ENCODE assay signal across 26 mouse cellular contexts in the genomic region with DNA sequence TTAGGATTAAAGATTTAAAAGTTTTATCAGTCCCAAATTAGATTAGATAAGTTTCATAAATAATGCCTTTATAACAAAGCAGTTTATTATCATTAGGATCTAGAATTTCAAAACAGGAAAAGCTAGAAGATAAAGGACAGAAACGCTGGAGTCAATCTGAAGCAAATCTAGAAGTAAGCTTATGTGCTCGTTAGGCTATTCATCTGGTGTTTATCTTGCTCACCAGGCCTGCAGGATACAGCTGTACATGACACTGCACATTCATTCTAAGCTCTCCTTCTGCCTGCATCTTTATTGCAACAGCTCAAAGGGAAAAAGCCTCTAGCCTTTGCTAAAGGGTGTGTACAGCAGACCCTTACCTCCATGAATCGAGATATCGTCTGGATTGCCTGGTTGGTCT.
DNase-seq lines count a peak whose midpoint lies in the region; ATAC-seq and TF ChIP-seq lines count a peak whose summit lies in the region.
"Had no signal": no experiment of that assay in that cellular context is flagged by ENCODE, and none has a peak within 500 bp of the region (broad histone marks: within the 10 kb centered on the region; RNA-seq: fewer than 3 reads in every experiment).

No protein-coding gene starts in this region.

- peaks cover 59% of the 10 kb centered on the region for H3K36me3 ChIP-seq in lung, embryonic 14.5 days (ENCODE audit: insufficient read depth)
- peaks cover 88% of the 10 kb centered on the region for H3K36me3 ChIP-seq in G1E (replicated peaks)
- H3K36me3 ChIP-seq in midbrain, embryonic 11.5 days (ENCODE audit: control insufficient read depth, insufficient read depth, low read length) = no peaks in the 10 kb centered on the region
- H3K36me3 ChIP-seq: stomach, embryonic 15.5 days had no signal

- ATAC-seq in lung, embryonic 14.5 days (ENCODE audit: insufficient read depth) = peak; percentile 31; the same call in 1 of the 2 replicates
- peak; percentile 94 for ATAC-seq in G1E (ENCODE audit: extremely low read depth, insufficient number of reproducible peaks, low FRiP score, poor library complexity, severe bottlenecking)
- ATAC-seq in midbrain, embryonic 11.5 days (ENCODE audit: low FRiP score) = no peak
- ATAC-seq: forebrain, embryonic 13.5 days; hindbrain, embryonic 16.5 days; midbrain, embryonic 13.5 days had no signal

- no peak overlapping the region for H3K9ac ChIP-seq in lung, embryonic 14.5 days
- H3K9ac ChIP-seq in midbrain, embryonic 11.5 days (ENCODE audit: low read length) = no peak overlapping the region
- H3K9ac ChIP-seq: forebrain, embryonic 13.5 days; heart, embryonic 13.5 days; limb, embryonic 12.5 days; liver, embryonic 15.5 days; midbrain, embryonic 13.5 days; stomach, embryonic 15.5 days had no signal

- H3K27me3 ChIP-seq in lung, embryonic 14.5 days (ENCODE audit: insufficient read depth, low read length) = no peaks in the 10 kb centered on the region
- H3K27me3 ChIP-seq in G1E (ENCODE audit: insufficient read depth, low read length) = no peaks in the 10 kb centered on the region
- no peaks in the 10 kb centered on the region for H3K27me3 ChIP-seq in midbrain, embryonic 11.5 days (ENCODE audit: control insufficient read depth, insufficient read depth, low read length)
- H3K27me3 ChIP-seq: CH12.LX; forebrain, embryonic 13.5 days; heart, embryonic 13.5 days; limb, embryonic 12.5 days; liver, embryonic 15.5 days; midbrain, embryonic 13.5 days; stomach, embryonic 15.5 days had no signal

- no peak for TF ChIP-seq CTCF in lung, embryonic 14.5 days (IDR thresholded peaks at IDR 0.05; ENCODE audit: low read depth)
- TF ChIP-seq CTCF in G1E (IDR thresholded peaks at IDR 0.05; ENCODE audit: low read depth, low read length) = no peak

- H3K9me3 ChIP-seq in lung, embryonic 14.5 days (ENCODE audit: low read depth, low read length) = no peaks in the 10 kb centered on the region
- no peaks in the 10 kb centered on the region for H3K9me3 ChIP-seq in G1E (replicated peaks)
- H3K9me3 ChIP-seq in midbrain, embryonic 11.5 days (ENCODE audit: control insufficient read depth, low read length) = no peaks in the 10 kb centered on the region
- H3K9me3 ChIP-seq: forebrain, embryonic 13.5 days; heart, embryonic 13.5 days; hindbrain, embryonic 10.5 days; limb, embryonic 12.5 days; liver, embryonic 15.5 days; midbrain, embryonic 13.5 days; stomach, embryonic 15.5 days had no signal

- H3K4me1 ChIP-seq in lung, embryonic 14.5 days (ENCODE audit: insufficient read depth) = no peaks in the 10 kb centered on the region
- H3K4me1 ChIP-seq in G1E (ENCODE audit: insufficient read depth, low read depth, low read length) = peaks cover 12% of the 10 kb centered on the region
- no peaks in the 10 kb centered on the region for H3K4me1 ChIP-seq in midbrain, embryonic 11.5 days (ENCODE audit: control insufficient read depth, insufficient read depth, low read length)
- H3K4me1 ChIP-seq: forebrain, embryonic 13.5 days; heart, embryonic 13.5 days; hindbrain, embryonic 10.5 days; midbrain, embryonic 13.5 days; stomach, embryonic 15.5 days had no signal

- H3K4me3 ChIP-seq in lung, embryonic 14.5 days (ENCODE audit: low read depth, low read length) = no peak overlapping the region
- no peak overlapping the region for H3K4me3 ChIP-seq in G1E (ENCODE audit: low read depth, low read length)
- no peak overlapping the region for H3K4me3 ChIP-seq in midbrain, embryonic 11.5 days (ENCODE audit: low read depth, low read length)
- H3K4me3 ChIP-seq: forebrain, embryonic 13.5 days; heart, embryonic 13.5 days; hindbrain, embryonic 10.5 days; limb, embryonic 12.5 days; liver, embryonic 15.5 days; midbrain, embryonic 13.5 days; stomach, embryonic 15.5 days had no signal

- 50% methylated on average over 4 of the region's 4 CpGs for WGBS in lung, embryonic 14.5 days
- WGBS in midbrain, embryonic 11.5 days = 82% methylated on average over 4 of the region's 4 CpGs

- H3K4me2 ChIP-seq in lung, embryonic 14.5 days = no peak overlapping the region
- H3K4me2 ChIP-seq in midbrain, embryonic 11.5 days = no peak overlapping the region
- H3K4me2 ChIP-seq: forebrain, embryonic 13.5 days; heart, embryonic 13.5 days; limb, embryonic 12.5 days; liver, embryonic 15.5 days; midbrain, embryonic 13.5 days; stomach, embryonic 15.5 days had no signal

- DNase-seq in lung, embryonic 14.5 days = peak; percentile 49
- DNase-seq in lung, adult 18-20 months = no peak
- peak; percentile 6 for DNase-seq in G1E (ENCODE audit: low spot score)
- peak; percentile 37 for DNase-seq in MN1 (ENCODE audit: low spot score)
- peak; percentile 25 for DNase-seq in lung, postnatal 25 days (ENCODE audit: low spot score)
- DNase-seq in midbrain, embryonic 11.5 days (ENCODE audit: low spot score, missing footprints) = no peak
- DNase-seq in cerebellum, adult 8-10 months = no peak
- DNase-seq in left cerebral cortex, adult 8-10 months (ENCODE audit: low spot score in 2 of 2) = no peak
- DNase-seq: adrenal gland, postnatal 25 days; cerebellum, adult 18-20 months; cerebellum, postnatal 14 days; gastrocnemius, postnatal 25 days; heart, adult 18-20 months; heart, postnatal 10 days; kidney, adult 18-20 months; kidney, postnatal 4 days; right cerebral cortex, postnatal 25 days had no signal

- H3K27ac ChIP-seq in lung, embryonic 14.5 days (ENCODE audit: low read depth) = no peak overlapping the region
- H3K27ac ChIP-seq in midbrain, embryonic 11.5 days (ENCODE audit: low read depth, low read length) = no peak overlapping the region
- H3K27ac ChIP-seq: forebrain, embryonic 13.5 days; heart, embryonic 13.5 days; hindbrain, embryonic 10.5 days; limb, embryonic 12.5 days; liver, embryonic 15.5 days; midbrain, embryonic 13.5 days; stomach, embryonic 15.5 days had no signal

Comparison
In these comparisons a context has a peak if more than half of its experiments do, and no peak if none do; other contexts are left out.
1. DNase-seq: peak in lung, embryonic 14.5 days (single experiment), G1E (single experiment), MN1 (single experiment) and lung, postnatal 25 days (single experiment); none in lung, adult 18-20 months (0 of 2), midbrain, embryonic 11.5 days (single experiment), cerebellum, adult 8-10 months (single experiment) and left cerebral cortex, adult 8-10 months (0 of 2).